Mouse (Mus musculus): ENCODE measurements around the gene Exoc3l4. TPM values are rescaled to one million over a fixed set of nuclear protein-coding genes. Genes with fewer than 3 reads are reported as not detected.

The Exoc3l4 gene
- polyA plus RNA-seq, 1 experiment = not detected

DNA sequence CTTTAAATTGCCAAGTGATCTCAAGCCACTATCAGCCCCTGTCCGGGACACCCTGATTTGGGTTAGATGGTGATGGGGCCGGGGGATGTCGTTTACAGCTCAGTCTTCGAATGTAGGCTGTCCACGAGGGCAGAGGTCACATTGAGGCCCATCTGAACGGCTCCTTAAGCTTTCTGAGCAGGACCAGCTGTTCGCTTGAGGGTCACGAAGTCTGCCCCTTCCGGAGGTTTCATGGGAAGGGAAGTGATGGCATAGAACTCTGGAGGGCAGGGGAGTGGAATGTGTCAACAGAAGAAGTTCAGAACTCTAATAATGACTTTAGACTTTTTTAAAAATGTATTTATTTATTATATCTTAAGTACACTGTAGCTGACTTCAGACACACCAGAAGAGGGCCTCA is 7.7 kb downstream of the Exoc3l4 start:
- Histone ChIP-seq H3K4me3 (ENCODE audit: insufficient read depth, low read depth, low read length) (no peak overlapping the region), H3K4me1 (ENCODE audit: control insufficient read depth, insufficient read depth, insufficient read length, low read length) (peaks cover 2% of the 10 kb centered on the region; the same call in 1 of the 2 replicates), H3K27ac (replicated peaks; ENCODE audit: low read depth, low read length) (no peak overlapping the region)

DNA sequence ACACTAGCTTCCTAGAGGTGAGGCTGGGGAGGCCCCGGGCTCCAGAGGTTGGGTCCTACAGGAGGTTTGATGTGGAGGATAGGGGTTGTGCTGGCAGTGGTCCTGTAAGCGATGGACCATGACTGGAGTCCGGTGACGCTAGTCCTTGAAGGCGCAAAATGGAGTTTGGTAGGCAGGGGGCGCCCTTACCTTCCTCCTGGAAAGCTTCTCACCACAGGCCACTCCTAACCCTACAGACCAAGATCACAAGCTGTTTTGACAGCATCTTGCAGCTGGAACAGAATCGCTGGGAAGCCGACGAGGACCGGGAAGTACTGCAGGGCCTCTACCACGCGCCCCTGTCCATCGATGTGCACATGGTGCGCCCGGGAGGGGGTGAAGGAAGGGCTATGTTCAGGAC is 8.4 kb downstream of the Exoc3l4 start:
- Histone ChIP-seq H3K4me1 (ENCODE audit: control insufficient read depth, insufficient read depth, insufficient read length, low read length) (peaks cover 7% of the 10 kb centered on the region), H3K4me3 (ENCODE audit: insufficient read depth, low read depth, low read length) (no peak overlapping the region)

DNA sequence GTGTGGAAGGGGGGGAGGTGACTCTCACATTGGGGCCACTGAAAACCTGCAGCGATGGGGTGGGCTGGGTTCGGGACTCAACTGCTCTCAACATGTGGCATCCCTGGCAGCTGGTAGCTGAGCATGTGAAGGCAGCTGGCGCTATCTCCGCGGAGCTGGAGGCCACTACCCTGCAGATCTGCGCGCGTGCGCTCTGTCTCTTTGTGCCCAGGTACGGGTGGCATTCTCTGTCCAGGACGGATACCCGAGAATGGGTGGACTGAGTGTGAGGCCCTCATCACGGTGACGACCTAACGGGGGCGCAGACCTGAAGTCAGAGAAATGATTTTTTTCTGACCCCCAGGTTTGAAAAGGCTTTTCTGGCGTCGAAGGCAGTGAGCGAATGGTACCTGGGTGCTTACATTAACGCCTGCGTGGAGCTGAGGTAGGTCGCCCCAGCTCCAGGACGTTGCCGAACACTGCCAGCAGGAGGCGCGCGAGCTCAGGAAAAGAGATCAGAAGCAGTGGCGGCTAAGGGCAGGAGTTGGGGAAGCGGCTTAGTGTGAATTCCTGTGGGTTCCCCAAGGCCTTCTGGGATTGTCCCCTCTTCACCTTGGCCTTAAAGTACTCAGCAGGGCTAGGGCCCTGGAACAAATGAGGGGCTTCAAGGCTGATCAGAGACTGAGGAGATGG is 9.1 kb downstream of the Exoc3l4 start:
- peaks cover 8% of the 10 kb centered on the region for H3K4me1 ChIP-seq (ENCODE audit: control insufficient read depth, insufficient read depth, insufficient read length, low read length)
- no peak overlapping the region for H3K4me3 ChIP-seq (ENCODE audit: insufficient read depth, low read depth, low read length)
- H3K27ac ChIP-seq (replicated peaks; ENCODE audit: low read depth, low read length) = no peak overlapping the region

More for the DNA sequence above, 8.4 kb downstream of the Exoc3l4 start:
- no peak overlapping the region for H3K27ac ChIP-seq (replicated peaks; ENCODE audit: low read depth, low read length)

DNA sequence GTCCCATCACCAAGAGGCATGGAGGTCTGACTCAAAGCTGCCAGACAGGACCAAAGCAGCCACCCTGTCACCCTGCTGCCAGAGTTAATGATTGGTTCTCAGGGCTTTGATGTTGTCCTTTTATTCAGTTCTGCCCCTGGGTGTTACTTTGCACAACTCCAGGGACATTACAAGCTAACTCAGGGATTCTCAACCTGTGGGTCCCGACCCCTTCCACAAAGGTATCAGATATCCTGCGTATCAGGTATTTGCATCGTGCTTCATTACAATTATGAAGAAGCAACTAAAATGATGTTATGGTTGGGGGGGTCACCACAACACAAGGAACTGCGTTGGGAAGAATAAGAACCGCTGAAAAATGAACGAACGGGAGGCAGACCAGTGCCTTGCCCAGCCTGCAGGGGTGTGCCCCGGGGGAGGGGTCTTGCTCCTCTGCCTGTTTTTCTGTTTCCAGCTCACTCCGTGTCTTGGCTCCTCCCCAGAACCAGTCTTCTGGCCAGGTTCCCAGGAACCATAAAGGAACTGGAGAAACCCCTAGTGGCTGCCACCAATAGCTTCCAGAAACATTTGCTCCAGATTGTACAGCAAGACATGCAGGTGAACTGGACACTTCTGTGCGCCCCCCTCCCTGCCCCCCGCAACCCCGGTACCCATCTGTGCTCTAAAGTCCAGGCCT is 10.8 kb downstream of the Exoc3l4 start:
- Histone ChIP-seq H3K4me3 (ENCODE audit: insufficient read depth, low read depth, low read length) (no peak overlapping the region), H3K27ac (replicated peaks; ENCODE audit: low read depth, low read length) (no peak overlapping the region), H3K4me1 (ENCODE audit: control insufficient read depth, insufficient read depth, insufficient read length, low read length) (peaks cover 14% of the 10 kb centered on the region)

DNA sequence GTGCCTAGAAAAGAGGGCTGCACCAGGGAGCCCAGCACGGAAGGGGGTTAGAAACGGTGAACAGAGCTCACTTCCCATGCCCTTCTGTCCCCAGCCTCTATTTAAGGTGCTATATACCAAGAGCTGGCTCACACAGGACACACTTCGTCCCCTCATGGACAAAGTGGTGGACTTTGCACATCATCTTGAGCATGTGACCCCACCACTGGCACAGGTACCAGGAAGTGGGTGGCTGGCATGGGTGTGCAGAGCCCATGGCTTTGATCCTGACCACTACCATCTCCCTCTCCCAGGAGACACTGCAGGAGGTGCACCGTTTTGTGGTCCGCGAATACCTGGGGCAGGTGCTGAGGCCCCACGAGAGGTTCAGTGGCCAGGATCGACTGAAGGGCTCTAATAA is 11.5 kb downstream of the Exoc3l4 start:
- H3K4me1 ChIP-seq (ENCODE audit: control insufficient read depth, insufficient read depth, insufficient read length, low read length) = peaks cover 17% of the 10 kb centered on the region
- H3K27ac ChIP-seq (replicated peaks; ENCODE audit: low read depth, low read length) = no peak overlapping the region

DNA sequence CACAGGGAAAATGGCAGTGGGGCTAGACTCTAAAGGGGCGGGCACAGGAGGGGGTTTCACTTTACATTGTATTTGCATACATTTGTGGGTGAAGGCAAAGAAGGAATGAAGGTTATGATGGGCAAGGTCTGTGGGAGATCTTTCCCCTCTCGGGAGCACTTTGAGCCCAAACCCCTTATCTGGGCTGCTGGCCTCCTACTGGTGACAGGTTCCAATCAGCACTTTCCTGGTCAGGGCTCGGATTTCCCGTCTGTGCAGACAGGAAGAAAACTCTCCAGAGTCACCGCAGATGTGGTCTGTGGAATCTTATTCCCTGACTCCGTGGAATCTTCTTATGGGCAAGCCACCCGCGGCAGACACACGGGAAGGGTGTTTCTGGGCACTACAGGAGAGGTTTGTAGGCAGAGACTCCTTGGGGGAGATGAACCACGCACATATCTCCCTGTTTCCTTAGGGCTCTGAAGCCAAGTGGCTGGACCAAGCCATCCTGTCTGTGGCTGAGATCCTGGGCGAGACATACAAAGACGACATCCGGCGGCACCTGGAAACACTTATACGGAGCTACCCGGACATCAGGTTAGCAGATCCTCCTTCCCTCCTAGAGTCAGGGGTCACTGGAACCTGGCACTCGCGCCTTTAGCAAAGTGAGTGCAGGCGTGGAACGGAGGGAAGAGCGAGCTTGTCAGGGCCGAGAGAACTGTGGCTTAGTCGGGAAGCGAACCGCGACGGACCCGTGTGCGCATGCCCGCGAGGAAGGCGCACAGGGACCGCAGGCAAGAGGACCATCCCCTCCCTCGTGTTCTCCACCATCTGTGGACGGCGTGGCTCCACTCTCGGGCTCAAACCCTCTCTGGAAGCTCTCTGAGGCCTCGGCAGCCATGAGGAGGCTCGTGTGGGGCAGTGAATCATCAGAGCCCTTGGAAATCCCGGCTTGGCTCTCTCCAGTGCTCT is 12.4 kb downstream of the Exoc3l4 start:
- peaks cover 19% of the 10 kb centered on the region for H3K4me1 ChIP-seq (ENCODE audit: control insufficient read depth, insufficient read depth, insufficient read length, low read length)
- peak overlapping the region; percentile 59 for H3K4me3 ChIP-seq (ENCODE audit: insufficient read depth, low read depth, low read length)
- no peak overlapping the region; the same call in 1 of the 2 replicates for H3K27ac ChIP-seq (replicated peaks; ENCODE audit: low read depth, low read length)

More for the DNA sequence above, 11.5 kb downstream of the Exoc3l4 start:
- H3K4me3 ChIP-seq (ENCODE audit: insufficient read depth, low read depth, low read length) = no peak overlapping the region

DNA sequence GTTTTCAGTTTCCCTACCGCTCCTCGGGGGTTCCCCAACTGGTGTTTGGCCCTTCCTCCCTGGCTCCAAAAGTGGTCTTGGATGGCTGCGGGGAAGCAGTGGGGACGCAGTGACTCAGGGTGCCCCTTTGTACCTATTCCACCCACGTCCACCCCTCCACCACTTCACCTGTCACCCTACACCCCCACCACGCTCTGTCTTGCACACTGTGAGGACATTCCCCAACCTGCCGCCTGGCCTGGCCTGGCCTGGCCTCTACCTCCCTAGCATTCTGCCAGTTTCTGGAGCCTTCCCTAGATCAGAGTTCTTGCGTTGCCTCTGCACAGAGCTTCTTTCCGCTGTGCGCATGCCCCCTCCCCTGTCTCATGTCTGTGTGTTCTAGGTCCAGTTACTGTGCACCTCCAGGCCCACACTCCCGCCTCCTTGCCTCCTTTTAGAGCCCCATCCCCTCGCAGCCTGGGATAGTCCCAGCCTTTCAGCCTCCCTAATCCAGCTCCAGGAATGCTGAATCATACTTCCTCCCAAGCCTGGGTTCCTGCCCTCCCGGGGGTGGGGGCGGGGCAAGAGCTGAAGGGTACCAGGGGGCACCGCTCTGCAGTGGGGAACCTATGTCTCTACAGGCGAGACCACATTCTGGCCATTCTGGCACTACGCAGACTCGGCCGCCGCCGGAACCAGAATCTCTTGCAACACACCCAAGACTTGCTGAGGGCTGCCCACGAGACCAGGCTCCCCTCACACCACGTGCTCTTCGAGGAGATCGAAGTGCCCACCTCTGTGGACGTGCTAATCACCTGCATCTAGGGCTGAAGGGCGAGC is 13.4 kb downstream of the Exoc3l4 start:
- H3K27ac ChIP-seq (replicated peaks; ENCODE audit: low read depth, low read length) = 0 out of 2 replicates have a peak overlapping the region, but pooled peaks have one; percentile 6
- peak overlapping the region; percentile 59; the same call in 1 of the 2 replicates for H3K4me3 ChIP-seq (ENCODE audit: insufficient read depth, low read depth, low read length)
- peaks cover 26% of the 10 kb centered on the region for H3K4me1 ChIP-seq (ENCODE audit: control insufficient read depth, insufficient read depth, insufficient read length, low read length)

DNA sequence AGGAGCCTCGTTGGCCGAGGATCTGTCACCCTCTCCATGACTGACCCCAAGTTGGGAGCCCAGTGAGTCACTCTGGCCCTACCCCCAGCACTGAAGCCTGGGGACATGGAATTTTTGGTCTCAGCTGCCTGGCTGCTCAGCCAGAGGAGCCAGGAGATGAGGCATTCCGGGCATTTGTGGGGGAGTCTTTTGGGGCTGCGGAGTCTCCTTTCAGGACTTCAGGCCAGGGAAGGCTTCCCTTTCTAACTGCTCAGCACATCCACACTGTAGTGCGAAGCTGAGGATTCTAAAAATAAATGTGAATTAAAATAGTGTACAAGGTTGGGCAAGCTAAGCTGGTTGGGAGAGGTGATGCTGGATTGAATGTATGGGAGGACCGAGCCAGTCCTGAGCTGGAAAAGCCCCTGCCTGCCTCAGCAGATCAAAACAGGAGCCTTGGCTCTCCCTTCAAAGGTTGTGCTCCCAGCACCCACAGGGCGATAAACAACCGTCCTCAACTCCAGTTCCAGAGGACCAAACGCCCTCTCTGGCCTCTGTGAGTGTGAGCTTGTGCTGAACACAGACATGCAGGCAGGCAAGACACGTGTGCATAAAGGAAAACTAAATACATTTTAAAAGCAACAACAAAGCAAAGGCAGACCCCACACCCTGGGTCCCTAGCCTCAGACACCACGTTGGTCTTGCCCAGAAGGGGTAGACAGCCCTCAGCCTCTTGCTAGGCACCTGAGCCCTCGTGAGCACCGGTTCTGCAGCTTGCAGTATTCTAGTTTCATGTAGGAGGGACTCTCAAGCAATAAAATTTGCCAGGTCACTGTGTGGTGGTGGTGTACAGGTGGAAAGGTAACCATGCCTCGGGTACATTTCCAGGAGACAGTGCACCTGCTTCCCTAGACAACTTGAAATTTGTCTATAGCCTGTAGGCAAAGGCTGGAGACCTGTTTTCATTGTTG is 14.3 kb downstream of the Exoc3l4 start:
- H3K4me3 ChIP-seq (ENCODE audit: insufficient read depth, low read depth, low read length) = no peak overlapping the region
- H3K4me1 ChIP-seq (ENCODE audit: control insufficient read depth, insufficient read depth, insufficient read length, low read length) = peaks cover 27% of the 10 kb centered on the region
- H3K27ac ChIP-seq (replicated peaks; ENCODE audit: low read depth, low read length) = no peak overlapping the region

DNA sequence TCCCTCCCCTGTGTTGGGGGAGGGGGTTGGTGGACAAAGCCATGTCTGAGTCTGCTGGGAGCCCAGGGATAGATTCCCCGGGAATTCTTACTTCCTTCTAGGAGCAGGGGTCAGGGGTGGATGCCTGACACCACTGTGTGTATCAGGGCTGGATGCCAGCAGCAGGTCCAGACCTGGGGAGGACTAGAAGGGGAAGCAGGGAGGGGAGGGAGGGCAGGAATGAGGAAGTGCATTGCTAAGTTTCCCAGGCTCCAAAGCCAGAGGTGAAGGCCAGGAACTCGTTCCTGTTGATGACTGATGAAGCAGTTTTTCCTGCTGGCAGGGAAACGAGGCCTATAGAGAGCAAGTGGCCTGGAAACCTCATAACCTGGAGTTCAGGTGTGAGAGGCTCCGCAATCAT is 15.3 kb downstream of the Exoc3l4 start:
- Histone ChIP-seq H3K4me1 (ENCODE audit: control insufficient read depth, insufficient read depth, insufficient read length, low read length) (peaks cover 27% of the 10 kb centered on the region), H3K4me3 (ENCODE audit: insufficient read depth, low read depth, low read length) (no peak overlapping the region), H3K27ac (replicated peaks; ENCODE audit: low read depth, low read length) (no peak overlapping the region)

DNA sequence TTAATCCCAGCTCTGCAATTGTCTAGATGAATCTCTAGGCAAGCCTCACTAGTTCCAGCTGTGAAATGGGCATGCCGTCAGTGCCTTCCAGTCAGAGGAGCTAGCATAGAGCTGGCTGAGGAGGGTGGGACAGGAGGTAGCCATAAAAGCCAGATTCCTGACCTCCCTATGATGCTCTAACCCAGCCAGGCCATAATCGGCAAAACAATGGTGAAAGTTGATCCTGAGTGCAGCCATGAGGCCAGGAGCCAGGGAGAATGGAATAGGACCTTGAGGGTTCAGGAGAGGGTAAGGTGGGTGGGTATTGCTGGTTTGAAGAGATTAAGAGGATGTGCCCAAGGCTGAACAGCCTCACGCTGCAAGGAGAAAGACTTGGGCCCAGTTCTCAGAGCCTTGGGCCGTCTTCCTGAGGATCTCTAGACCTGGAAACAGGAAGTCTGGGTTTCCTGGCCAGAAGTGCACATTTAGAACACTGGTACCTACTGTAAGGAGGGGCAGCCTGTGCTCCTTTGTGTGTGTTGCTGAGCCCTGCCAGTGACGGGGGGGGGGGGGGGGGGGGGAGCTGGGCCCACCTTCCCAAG is 16.0 kb downstream of the Exoc3l4 start:
- H3K4me1 ChIP-seq (ENCODE audit: control insufficient read depth, insufficient read depth, insufficient read length, low read length) = peaks cover 27% of the 10 kb centered on the region
- H3K27ac ChIP-seq (replicated peaks; ENCODE audit: low read depth, low read length) = peak overlapping the region; percentile 5; the same call in 1 of the 2 replicates
- no peak overlapping the region for H3K4me3 ChIP-seq (ENCODE audit: insufficient read depth, low read depth, low read length)

DNA sequence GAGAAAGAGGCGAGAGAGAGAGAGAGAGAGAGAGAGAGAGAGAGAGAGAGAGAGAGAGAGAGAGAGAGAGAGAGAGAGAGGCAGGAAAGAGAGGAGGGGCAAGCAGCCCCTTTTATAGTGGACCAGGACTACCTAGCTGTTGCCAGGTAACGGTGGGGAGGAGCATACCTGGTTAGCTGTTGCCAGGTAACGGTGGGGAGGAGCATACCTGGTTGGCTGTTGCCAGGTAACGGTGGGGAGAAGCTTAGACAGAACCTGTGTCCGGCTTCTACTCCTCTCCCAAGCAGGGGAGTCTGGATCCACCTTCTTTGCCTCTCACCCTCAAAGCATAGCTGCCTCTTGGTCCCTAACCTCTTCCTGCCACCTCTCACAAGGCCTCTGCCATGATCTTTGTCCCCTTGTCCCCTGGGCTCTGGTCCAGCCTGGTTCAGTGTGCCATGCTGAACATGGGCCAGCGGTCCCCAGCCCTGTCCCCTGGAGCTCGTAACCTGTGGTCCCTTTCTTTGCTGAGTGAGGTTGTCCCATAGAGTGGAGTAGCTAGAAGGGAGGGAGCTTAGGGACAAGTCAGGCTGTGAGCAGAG is 17.4 kb downstream of the Exoc3l4 start:
- Histone ChIP-seq H3K27ac (replicated peaks; ENCODE audit: low read depth, low read length) (no peak overlapping the region), H3K4me1 (ENCODE audit: control insufficient read depth, insufficient read depth, insufficient read length, low read length) (peaks cover 24% of the 10 kb centered on the region), H3K4me3 (ENCODE audit: insufficient read depth, low read depth, low read length) (no peak overlapping the region)

DNA sequence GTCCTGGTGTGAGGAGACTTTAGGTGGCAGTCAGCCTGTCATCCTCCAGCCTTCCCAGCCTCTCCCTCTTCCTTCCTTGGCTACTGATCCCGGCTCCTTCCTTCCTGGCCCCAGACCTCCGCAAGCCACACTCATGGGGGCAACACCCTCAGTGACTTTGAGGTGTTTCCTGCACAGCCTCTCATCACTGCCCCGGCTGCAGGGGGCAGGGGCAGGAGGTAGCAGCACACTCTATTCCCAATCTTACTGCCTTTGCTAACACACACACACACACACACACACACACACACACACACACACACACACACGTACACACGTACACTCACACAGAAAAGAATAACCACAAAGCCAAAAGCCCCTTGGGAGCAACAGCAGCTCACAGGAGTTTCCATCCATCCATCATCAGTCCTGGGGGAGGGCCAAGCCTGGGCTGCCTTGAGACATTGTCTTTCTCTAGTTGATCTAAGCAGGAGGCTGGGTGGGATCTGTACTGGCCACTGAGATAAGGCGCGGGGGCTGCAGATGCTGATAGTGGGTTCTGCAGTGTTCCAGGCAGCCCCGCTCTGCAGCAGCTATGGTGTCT is 18.0 kb downstream of the Exoc3l4 start:
- H3K27ac ChIP-seq (replicated peaks; ENCODE audit: low read depth, low read length) = no peak overlapping the region
- peaks cover 24% of the 10 kb centered on the region for H3K4me1 ChIP-seq (ENCODE audit: control insufficient read depth, insufficient read depth, insufficient read length, low read length)
- no peak overlapping the region for H3K4me3 ChIP-seq (ENCODE audit: insufficient read depth, low read depth, low read length)

DNA sequence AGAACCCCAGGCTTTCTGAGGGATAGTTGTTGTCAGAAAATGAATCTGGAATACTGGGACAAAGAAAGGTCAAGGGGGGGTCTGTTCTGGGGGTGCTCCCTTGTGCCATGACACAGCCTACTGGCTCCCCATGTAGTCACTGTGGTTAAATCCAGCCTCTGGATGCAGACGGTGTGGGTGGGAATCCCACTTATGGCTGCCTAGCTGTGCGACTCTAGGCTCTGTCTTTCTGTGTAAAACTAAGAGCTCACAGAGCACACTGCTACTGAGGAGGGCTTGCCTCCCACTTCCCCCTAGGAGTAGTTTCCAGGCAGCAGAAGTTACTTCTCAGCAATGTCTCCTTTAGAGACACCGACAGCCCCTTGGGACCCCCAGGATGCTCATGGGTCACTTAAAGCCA is 19.4 kb downstream of the Exoc3l4 start:
- Histone ChIP-seq H3K4me1 (ENCODE audit: control insufficient read depth, insufficient read depth, insufficient read length, low read length) (peaks cover 18% of the 10 kb centered on the region), H3K27ac (replicated peaks; ENCODE audit: low read depth, low read length) (no peak overlapping the region), H3K4me3 (ENCODE audit: insufficient read depth, low read depth, low read length) (no peak overlapping the region)

Data from brown adipose tissue, adult 24 weeks (tissue).